Mouse (Mus musculus): Measurements from ENCODE around the gene Neu3.

DNA sequence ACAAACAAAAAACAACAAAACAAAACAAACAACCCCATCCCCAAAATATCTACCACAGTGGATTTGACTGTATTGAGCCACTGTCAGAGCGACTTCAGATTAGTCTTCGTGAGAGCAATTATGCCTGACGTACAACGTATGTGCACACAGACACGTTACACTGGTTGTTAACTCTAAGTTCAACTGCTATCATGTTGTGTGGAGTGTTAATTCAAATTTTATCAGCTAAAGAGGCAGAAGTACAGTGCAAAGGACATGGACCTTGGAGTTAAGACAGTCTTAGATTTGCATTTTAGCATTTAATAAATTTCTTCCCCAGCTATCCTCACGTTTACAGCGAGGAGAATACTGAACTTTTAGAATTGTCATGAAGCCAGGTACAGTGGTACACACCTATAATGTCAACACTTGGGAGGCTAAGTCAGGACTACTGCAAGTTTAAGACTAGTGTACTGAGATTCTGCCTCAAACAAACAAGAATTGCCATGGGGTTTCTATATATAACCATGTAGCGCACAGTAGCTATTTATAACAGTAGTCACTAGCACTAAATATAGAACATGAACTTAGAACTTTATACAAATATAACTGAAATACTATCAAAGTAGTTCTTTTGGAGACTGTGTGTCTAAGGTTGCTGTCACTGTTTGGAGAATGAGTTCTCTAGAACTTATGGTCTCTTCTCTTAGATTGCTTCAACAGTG lies 17.5 kb upstream of the Neu3 start:
- TF ChIP-seq POLR2A (IDR thresholded peaks at IDR 0.05; ENCODE audit: low read depth, low read length) (no peak), CTCF (IDR thresholded peaks at IDR 0.05; ENCODE audit: borderline replicate concordance, insufficient read depth, low read length) (no peak)

Measured in embryonic fibroblast, embryonic 13.5 days (primary cell).